Mouse (Mus musculus): ENCODE measurements around the gene Tmod1.

Tmod1 gene

DNA sequence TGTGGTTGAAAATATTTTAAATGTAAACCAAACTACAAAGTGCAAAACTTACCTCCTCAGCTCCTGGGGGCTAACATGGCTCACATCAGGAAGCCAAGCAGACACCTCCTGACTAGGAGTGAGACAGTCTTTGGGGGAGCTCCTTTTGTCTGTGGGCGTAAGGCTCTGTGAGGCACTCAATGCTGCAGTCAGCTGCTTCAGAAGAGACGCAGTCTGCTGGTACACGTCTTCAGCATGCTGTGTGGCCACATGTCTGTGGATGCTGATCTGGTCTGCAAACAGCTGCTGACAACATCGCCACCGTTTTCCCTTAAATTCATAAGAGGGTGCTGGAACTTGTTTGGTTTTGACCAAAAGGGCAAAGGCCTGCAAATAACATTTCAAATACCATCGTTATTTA lies 93.1 kb downstream of the Tmod1 start:
- in situ Hi-C loops (cut with MboI): no loop called here

DNA sequence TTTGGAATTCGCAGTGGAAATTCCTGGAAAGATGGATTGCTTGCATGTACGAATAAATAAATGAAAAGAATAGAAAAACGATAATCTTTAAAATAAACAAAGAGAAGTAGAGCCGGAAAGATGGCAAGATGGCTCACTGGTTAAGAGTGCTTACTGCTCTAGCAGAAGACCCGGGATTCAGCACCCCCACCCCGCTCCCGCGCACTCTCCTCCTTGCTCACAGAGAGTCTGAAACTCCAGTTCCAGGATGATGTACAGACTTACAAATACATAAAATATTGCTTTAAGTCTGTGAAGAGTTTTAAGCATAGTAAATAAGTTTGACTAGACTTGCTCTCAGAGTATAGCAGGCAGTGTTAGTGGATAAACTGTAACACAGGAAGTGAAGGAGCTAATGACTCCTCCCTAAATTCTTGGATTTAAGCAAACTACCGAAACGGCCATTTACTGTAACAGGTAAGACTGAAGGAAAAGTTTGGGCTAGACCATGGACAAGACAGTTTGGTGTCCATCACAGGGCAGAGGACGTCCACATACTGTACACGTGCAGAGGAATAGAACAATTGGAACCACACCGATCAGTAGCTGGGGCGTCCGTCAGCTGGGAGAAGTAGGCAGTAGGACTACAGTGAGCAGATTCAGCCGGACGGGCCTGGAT lies 99.0 kb downstream of the Tmod1 start:
- in situ Hi-C loops (cut with MboI): no loop called here

DNA sequence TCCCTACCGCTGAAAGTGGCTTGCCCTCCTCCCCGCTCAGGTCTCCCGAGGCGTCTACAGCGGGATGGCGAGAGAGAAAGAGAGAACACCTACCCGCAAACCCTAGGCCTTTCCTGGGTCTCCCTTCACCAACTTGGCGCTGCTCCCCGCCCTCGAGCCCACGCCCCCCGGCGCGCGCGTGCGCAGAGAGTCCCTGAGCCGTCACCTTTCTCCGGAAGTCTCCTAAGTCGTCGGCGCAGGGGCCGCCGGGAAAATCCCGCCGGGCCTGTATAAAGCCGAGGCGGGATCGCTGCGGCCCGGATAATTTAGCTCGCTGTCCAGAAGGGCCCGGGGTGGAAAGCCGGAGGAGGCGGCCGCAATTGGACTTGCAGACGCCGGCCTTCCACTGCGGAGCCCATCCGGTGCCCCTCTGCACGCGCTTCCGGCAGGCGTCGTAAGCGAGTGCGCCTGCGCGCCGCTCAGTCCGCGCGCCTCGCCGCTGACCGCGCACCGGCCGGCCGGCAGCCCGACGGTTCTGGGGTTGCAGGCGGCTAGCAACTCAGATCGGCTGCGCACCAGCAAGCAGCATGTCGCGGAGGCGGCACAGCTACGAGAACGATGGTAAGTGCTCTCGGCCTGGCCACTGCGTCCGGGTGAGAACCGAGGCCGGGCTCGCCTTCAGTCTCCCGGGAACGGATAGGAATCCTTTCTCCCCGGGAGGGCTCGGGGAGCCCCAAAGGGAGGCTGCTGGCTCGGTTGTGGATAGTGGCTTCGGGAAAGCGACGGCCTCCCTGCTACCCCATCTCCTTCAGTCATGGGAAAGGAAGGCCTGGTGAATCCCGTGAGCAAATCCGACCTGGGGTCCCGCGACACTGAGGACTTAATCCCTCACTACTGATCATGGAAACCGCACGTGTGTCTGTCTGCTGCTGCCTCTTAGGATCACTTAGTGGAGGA lies 99.8 kb downstream of the Tmod1 start, which contains the start of the genes Ncbp1 and Tstd2:
Gene Ncbp1 (plus strand): TSS at position 327 of the 936 bp plus-strand sequence.
Gene Tstd2 (minus strand): TSS at position 408 of the 936 bp plus-strand sequence.
- in situ Hi-C loops (cut with MboI): no loop called here

DNA sequence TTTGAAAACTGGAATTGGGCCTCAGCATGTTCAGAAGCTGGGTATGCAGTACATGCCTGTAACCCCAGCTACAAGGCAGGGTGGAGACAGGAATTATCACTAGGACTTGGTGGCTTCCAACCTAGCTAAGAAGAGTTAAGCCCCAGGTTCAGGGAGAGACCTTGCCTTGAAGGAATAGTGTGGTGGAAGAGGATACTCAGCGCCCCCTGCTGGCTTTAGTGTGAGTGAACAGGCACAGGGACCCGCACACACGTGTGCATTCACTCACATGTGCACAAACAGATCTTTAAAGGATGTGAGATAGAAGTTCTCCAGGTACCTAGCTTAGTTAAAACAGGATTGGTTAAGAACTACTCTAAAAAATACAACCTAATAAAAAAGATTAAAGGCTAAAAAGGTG lies 105.6 kb downstream of the Tmod1 start:
- in situ Hi-C loops (cut with MboI): no loop called here

DNA sequence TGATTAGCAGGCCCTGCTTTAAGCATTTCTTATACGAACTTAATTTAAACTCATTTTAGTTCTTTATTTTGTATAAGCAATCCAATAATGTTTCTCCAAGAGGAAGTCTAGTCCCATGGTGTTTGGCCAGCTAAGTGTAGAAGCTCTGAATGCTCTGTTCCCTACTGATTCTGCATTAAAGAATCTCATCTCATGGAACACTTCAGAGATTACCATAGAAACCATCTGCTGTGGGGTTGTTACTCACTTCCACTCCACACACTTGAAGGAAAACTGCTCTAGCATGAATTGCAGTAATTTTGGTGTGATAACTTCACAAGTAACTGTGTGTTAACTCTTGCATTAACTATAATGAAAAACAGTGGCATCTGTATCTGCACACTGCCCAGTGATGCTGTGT lies 108.1 kb downstream of the Tmod1 start:
- in situ Hi-C loops (cut with MboI): no loop called here

DNA sequence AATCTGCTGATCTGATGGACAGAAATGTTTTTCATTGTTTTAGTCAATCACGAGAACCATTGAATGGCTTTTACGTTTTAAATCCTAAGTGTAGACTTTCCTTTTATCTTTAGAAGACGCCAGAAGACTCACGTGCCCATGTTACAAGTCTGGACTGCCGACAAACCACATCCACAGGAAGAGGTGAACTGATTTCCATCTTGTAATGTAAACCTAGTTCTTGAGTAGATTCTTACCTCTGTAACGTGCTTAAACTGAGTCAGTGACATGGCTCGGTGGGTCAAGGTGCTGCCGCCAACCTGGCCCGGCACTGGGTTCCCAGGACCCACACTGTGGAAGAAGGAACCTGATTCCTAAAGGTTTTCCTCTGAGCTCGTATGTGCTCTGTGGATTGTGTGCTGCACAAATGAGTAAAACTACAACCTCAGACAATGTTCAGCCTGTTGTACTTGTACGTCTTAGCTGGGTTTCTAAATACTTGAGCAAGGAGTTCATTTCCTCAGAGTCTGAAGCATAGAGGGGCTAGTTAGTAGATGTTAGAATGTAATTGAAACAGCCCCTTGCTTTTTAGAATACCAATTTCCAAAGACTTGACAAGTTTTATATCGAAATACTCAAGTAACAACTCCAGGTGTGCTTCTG lies 113.3 kb downstream of the Tmod1 start:
- in situ Hi-C loops (cut with MboI): no loop called here

DNA sequence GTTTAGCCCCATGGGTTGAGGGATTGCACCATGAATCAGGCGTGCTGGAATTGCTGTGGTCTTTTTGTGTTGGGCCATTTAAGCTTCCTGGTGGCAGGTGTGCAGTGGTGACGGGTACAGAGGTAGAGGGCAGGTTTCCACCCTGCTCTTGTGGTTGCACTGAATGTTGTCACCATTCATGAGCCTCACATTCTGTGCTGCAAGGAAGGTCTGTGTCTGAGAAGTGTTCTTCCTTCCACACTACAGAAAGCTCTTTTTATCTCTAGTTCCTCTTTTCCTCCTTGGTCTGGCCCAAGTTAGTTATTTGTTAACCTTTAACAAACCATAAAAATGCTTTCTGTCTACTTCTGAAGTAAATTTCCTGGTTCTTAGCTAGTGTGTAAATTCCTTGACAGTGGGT lies 125.3 kb downstream of the Tmod1 start:
- in situ Hi-C loops (cut with MboI): no loop called here

Data from mature B cell (primary cell).